Mouse (Mus musculus): ENCODE results near the gene Ntrk1. TPM values are rescaled to one million over a fixed set of nuclear protein-coding genes. Genes with fewer than 3 reads are reported as not detected.
"Not testable (repeated sequence)": the region's sequence is repeated elsewhere in the genome, so short reads cannot be mapped to it uniquely, and the experiment has no call there.

Ntrk1 gene
- total and polyA plus RNA-seq, 3 experiments = 0.47 to 1.6 (median 0.55) TPM

DNA sequence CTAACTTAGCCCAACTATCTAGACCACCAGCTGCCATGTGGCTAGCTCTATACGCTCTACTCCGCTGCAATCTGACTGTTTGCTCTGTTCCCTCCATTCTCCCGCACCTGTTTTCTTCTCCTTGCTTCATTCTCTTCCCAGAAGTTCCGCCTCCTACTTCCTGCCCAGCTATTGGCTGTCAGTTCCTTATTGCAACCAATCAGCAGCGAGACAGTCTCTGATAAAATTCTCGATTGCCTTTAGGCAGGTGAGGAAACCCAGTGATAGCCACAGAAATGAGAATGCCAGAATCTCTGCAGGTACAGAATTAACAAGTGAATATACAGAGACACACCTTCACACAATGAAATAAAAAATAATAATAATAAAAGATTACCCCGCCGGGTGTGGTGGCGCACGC is 34.1 kb upstream of the Ntrk1 start:
- Histone ChIP-seq H3K9me3 (replicated peaks; ENCODE audit: low read length) (no peaks in the 10 kb centered on the region), H3K36me3 (replicated peaks in 1 of 2; ENCODE audit: control insufficient read depth in 1 of 2, insufficient read depth in 1 of 2, low read length in 1 of 2) (no peaks in the 10 kb centered on the region), H3K4me3 (replicated peaks in 1 of 3; ENCODE audit: low read depth in 2 of 3, low read length in 2 of 3, poor library complexity in 1 of 3) (no peak overlapping the region), H3K27ac (ENCODE audit: insufficient read depth, low read depth) (no peak overlapping the region), H3K4me1 (ENCODE audit: control insufficient read depth in 1 of 2, insufficient read depth in 2 of 2) (peaks cover 8 to 26% of the 10 kb centered on the region in 2 experiments), H3K9ac (ENCODE audit: insufficient read depth, low read depth) (no peak overlapping the region), H3K4me2 (ENCODE audit: insufficient read depth, low read depth, poor library complexity, severe bottlenecking) (no peak overlapping the region; the same call in 1 of the 2 replicates), H3K79me2 (replicated peaks; ENCODE audit: control insufficient read depth, extremely low read depth, insufficient read depth, poor library complexity, severe bottlenecking) (no peaks in the 10 kb centered on the region), H3K27me3 (replicated peaks) (no peaks in the 10 kb centered on the region)
- in situ Hi-C loops (cut with MboI; ENCODE audit: low pct_ligation_motif_present, low pct_unique_long_range_greater_than_20kb, low sequenced_read_pairs) (no loop called here), dilution Hi-C loops (cut with MboI; ENCODE audit: extremely low pct_ligation_motif_present, extremely low pct_unique_long_range_greater_than_20kb, low sequenced_read_pairs) (no loop called here)
- no peak for DNase-seq (ENCODE audit: extremely low read depth)
- no peak for TF ChIP-seq E2F4 (IDR thresholded peaks at IDR 0.05; ENCODE audit: insufficient replicate concordance, low read depth, low read length)
- no peak for TF ChIP-seq IRF4 (IDR thresholded peaks at IDR 0.05; ENCODE audit: low read depth, low read length)
- no peak for TF ChIP-seq KAT2A (IDR thresholded peaks at IDR 0.05; ENCODE audit: insufficient replicate concordance, low read length)
- no peak for TF ChIP-seq USF1 (IDR thresholded peaks at IDR 0.05; ENCODE audit: low read depth, low read length)
- TF ChIP-seq POLR2A (IDR thresholded peaks at IDR 0.05; ENCODE audit: low read depth, low read length) = no peak
- TF ChIP-seq CHD2 (IDR thresholded peaks at IDR 0.05; ENCODE audit: low read length) = no peak
- no peak for TF ChIP-seq NRF1 (IDR thresholded peaks at IDR 0.05; ENCODE audit: low read depth, low read length)
- no peak for TF ChIP-seq POLR2AphosphoS2 (IDR thresholded peaks at IDR 0.05; ENCODE audit: low read depth, low read length)

DNA sequence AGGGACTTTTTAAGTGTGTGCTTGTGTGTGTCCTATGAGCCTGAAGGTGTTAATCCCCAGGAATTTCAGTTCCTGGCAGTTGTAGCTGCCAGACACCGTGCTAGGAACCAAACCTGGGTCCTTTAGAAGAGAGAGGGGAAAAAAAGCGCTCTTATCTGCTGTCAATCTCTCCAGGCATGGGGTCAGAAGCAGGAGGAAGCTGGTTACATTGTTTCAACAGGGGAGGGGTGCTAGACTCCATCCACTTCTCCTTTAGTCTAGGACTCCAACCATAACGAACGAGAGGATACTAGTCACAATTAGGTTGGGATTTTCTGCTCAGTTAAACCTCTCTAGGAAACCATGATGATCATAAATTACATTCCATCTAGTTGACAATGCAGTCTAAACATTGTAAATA is 33.5 kb upstream of the Ntrk1 start:
- peaks cover 4% of the 10 kb centered on the region for H3K27me3 ChIP-seq (replicated peaks)
- TF ChIP-seq UBTF (IDR thresholded peaks at IDR 0.05; ENCODE audit: low read depth, low read length) (no peak), NRF1 (IDR thresholded peaks at IDR 0.05; ENCODE audit: low read depth, low read length) (no peak), ELF1 (IDR thresholded peaks at IDR 0.05; ENCODE audit: low read depth, low read length) (no peak), JUN (IDR thresholded peaks at IDR 0.05; ENCODE audit: insufficient read depth, low read depth, low read length) (no peak), SMC3 (IDR thresholded peaks at IDR 0.05; ENCODE audit: low read depth, low read length) (no peak), MAZ (IDR thresholded peaks at IDR 0.05; ENCODE audit: low read depth, low read length) (no peak), E2F4 (IDR thresholded peaks at IDR 0.05; ENCODE audit: insufficient replicate concordance, low read depth, low read length) (no peak), ZNF384 (IDR thresholded peaks at IDR 0.05; ENCODE audit: low read depth, low read length) (no peak), USF1 (IDR thresholded peaks at IDR 0.05; ENCODE audit: low read depth, low read length) (no peak), TCF12 (IDR thresholded peaks at IDR 0.05; ENCODE audit: low read depth, low read length) (no peak), NELFE (IDR thresholded peaks at IDR 0.05; ENCODE audit: low read depth, low read length) (no peak), POLR2A (IDR thresholded peaks at IDR 0.05; ENCODE audit: low read depth, low read length) (no peak), HCFC1 (IDR thresholded peaks at IDR 0.05; ENCODE audit: low read depth, low read length) (no peak), MEF2A (IDR thresholded peaks at IDR 0.05; ENCODE audit: borderline replicate concordance, low read depth, low read length) (no peak)
- no peak overlapping the region for H3K4me2 ChIP-seq (ENCODE audit: insufficient read depth, low read depth, poor library complexity, severe bottlenecking)
- in situ Hi-C loops (cut with MboI; ENCODE audit: low pct_ligation_motif_present, low pct_unique_long_range_greater_than_20kb, low sequenced_read_pairs) (no loop called here), dilution Hi-C loops (cut with MboI; ENCODE audit: extremely low pct_ligation_motif_present, extremely low pct_unique_long_range_greater_than_20kb, low sequenced_read_pairs) (no loop called here)
- H3K27ac ChIP-seq (ENCODE audit: insufficient read depth, low read depth) = no peak overlapping the region
- H3K9me3 ChIP-seq (replicated peaks; ENCODE audit: low read length) = no peaks in the 10 kb centered on the region
- no peaks in the 10 kb centered on the region for H3K36me3 ChIP-seq (replicated peaks in 1 of 2; ENCODE audit: control insufficient read depth in 1 of 2, insufficient read depth in 1 of 2, low read length in 1 of 2)
- H3K4me3 ChIP-seq (replicated peaks in 1 of 3; ENCODE audit: low read depth in 2 of 3, low read length in 2 of 3, poor library complexity in 1 of 3) = no peak overlapping the region
- peaks cover 8 to 26% of the 10 kb centered on the region in 2 experiments for H3K4me1 ChIP-seq (ENCODE audit: control insufficient read depth in 1 of 2, insufficient read depth in 2 of 2)
- no peaks in the 10 kb centered on the region for H3K79me2 ChIP-seq (replicated peaks; ENCODE audit: control insufficient read depth, extremely low read depth, insufficient read depth, poor library complexity, severe bottlenecking)
- DNase-seq (ENCODE audit: extremely low read depth) = no peak
- H3K9ac ChIP-seq (ENCODE audit: insufficient read depth, low read depth) = no peak overlapping the region

- H3K9me3 ChIP-seq (replicated peaks; ENCODE audit: low read length); H3K36me3 ChIP-seq (replicated peaks in 1 of 2; ENCODE audit: control insufficient read depth in 1 of 2, insufficient read depth in 1 of 2, low read length in 1 of 2); H3K79me2 ChIP-seq (replicated peaks; ENCODE audit: control insufficient read depth, extremely low read depth, insufficient read depth, poor library complexity, severe bottlenecking); H3K4me2 ChIP-seq (ENCODE audit: insufficient read depth, low read depth, poor library complexity, severe bottlenecking); H3K4me1 ChIP-seq (ENCODE audit: control insufficient read depth in 1 of 2, insufficient read depth in 2 of 2); in situ Hi-C loops (cut with MboI; ENCODE audit: low pct_ligation_motif_present, low pct_unique_long_range_greater_than_20kb, low sequenced_read_pairs); DNase-seq (ENCODE audit: extremely low read depth); H3K9ac ChIP-seq (ENCODE audit: insufficient read depth, low read depth); H3K4me3 ChIP-seq (replicated peaks in 1 of 3; ENCODE audit: low read depth in 2 of 3, low read length in 2 of 3, poor library complexity in 1 of 3); H3K27ac ChIP-seq (ENCODE audit: insufficient read depth, low read depth); dilution Hi-C loops (cut with MboI; ENCODE audit: extremely low pct_ligation_motif_present, extremely low pct_unique_long_range_greater_than_20kb, low sequenced_read_pairs): not testable (repeated sequence)
- H3K27me3 ChIP-seq (replicated peaks) = peaks cover 28% of the 10 kb centered on the region
These were observed 29.2 kb upstream of the Ntrk1 start, which contains the start of gene Pear1 for GRCm38 (mm10) chr3:87824206-87824605. TSS of gene Pear1 (minus strand) at chr3:87824306.
